Mouse (Mus musculus) heart, postnatal 0 days (tissue): ENCODE results near the gene 2010300C02Rik.

Source experiments
- CTCF ChIP-seq: IDR thresholded peaks from 2 replicates; pipeline ENCODE4 v1.5.1; 2016; ENCODE audit warnings: antibody characterized with exemption, control low read depth, low read depth
- EP300 ChIP-seq: IDR thresholded peaks from 2 replicates; pipeline ENCODE4 v1.6.1; 2016; ENCODE audit warnings: antibody characterized with exemption, low read depth

GRCm38 (mm10) chr1:37719030-37719723 is 708 bp downstream of the 2010300C02Rik start:
- TF ChIP-seq CTCF (no peak), EP300 (no peak)
